Mouse (Mus musculus) forebrain, embryonic 15.5 days (tissue): ENCODE data around the gene Rnf181. TPM values are rescaled to one million over a fixed set of nuclear protein-coding genes. Genes with fewer than 3 reads are reported as not detected.

Source experiments
- ATAC-seq: fragments of 200-750 bp; cut with Nextera tagmentation; replicated peaks from 2 replicates; pipeline ENCODE4 v1.8.0; 2017; ENCODE audit warnings: mild to moderate bottlenecking, moderate TSS enrichment, moderate library complexity
- H3K27ac ChIP-seq: fragments of 300-500 bp; sonication (generic); replicated peaks from 2 replicates; pipeline ENCODE4 v1.5.1; 2015; ENCODE audit warnings: mild to moderate bottlenecking, inconsistent platforms
- H3K27me3 ChIP-seq: fragments of 300-500 bp; sonication (generic); 2 replicates; pipeline ENCODE4 v1.6.1; 2015; ENCODE audit warnings: inconsistent platforms
- H3K36me3 ChIP-seq: fragments of 300-500 bp; sonication (generic); 2 replicates; pipeline ENCODE4 v1.6.1; 2015; ENCODE audit warnings: mild to moderate bottlenecking, inconsistent platforms
- H3K4me1 ChIP-seq: fragments of 300-500 bp; sonication (generic); 2 replicates; pipeline ENCODE4 v1.6.1; 2015; ENCODE audit warnings: inconsistent platforms
- H3K4me2 ChIP-seq: fragments of 300-500 bp; sonication (generic); replicated peaks from 2 replicates; pipeline ENCODE4 v1.6.1; 2015; ENCODE audit warnings: mild to moderate bottlenecking, inconsistent platforms
- H3K4me3 ChIP-seq: fragments of 300-500 bp; sonication (generic); 2 replicates; pipeline ENCODE4 v1.5.1; 2015; ENCODE audit warnings: mild to moderate bottlenecking, inconsistent platforms
- H3K9ac ChIP-seq: fragments of 300-500 bp; sonication (generic); replicated peaks from 2 replicates; pipeline ENCODE4 v1.6.1; 2015; ENCODE audit warnings: mild to moderate bottlenecking, inconsistent platforms
- H3K9me3 ChIP-seq: fragments of 300-500 bp; sonication (generic); 2 replicates; pipeline ENCODE4 v1.6.1; 2016; ENCODE audit warnings: inconsistent platforms
- WGBS: fragments of 180-500 bp; shearing (Covaris S2); methylation state at CpG from one replicate; pipeline ENCODE4 v1.1.7; 2015; ENCODE audit warnings: mixed read lengths; 5-methylcytosine and 5-hydroxymethylcytosine counted together
- polyA plus RNA-seq: library from polyadenylated mRNA; unstranded; fragments of >200 nt; fragmentation: Nextera tagmentation; extraction: Ambion mirVana; gene quantifications from 2 replicates; pipeline ENCODE4 v1.2.1, GENCODE M21; 2015

The Rnf181 gene
- polyA plus RNA-seq, 1 experiment from 2014 or later: 126 TPM

GRCm38 (mm10) chr6:72313124-72313867 lies 53.5 kb downstream of the Rnf181 start:
- WGBS: 92% methylated on average over 11 of the region's 11 CpGs

GRCm38 (mm10) chr6:72312198-72312597 lies 54.6 kb downstream of the Rnf181 start:
- 95% methylated on average over 3 of the region's 3 CpGs for WGBS
- no peaks in the 10 kb centered on the region for H3K9me3 ChIP-seq
- H3K36me3 ChIP-seq: peaks cover 3% of the 10 kb centered on the region; the same call in 1 of the 2 replicates
- H3K4me3 ChIP-seq: no peak overlapping the region
- H3K9ac ChIP-seq: no peak overlapping the region
- H3K27ac ChIP-seq: no peak overlapping the region
- H3K4me1 ChIP-seq: no peaks in the 10 kb centered on the region
- ATAC-seq: no peak
- H3K27me3 ChIP-seq: no peaks in the 10 kb centered on the region
- no peak overlapping the region for H3K4me2 ChIP-seq

More at GRCm38 (mm10) chr6:72313124-72313867, 53.5 kb downstream of the Rnf181 start:
- H3K4me1 ChIP-seq: no peaks in the 10 kb centered on the region
- no peaks in the 10 kb centered on the region for H3K9me3 ChIP-seq
- no peaks in the 10 kb centered on the region for H3K27me3 ChIP-seq
- ATAC-seq: no peak
- H3K36me3 ChIP-seq: peaks cover 14% of the 10 kb centered on the region
- no peak overlapping the region for H3K27ac ChIP-seq
- H3K4me2 ChIP-seq: no peak overlapping the region
- no peak overlapping the region for H3K9ac ChIP-seq
- no peak overlapping the region for H3K4me3 ChIP-seq

Other genes with a start within 250 kb of the Rnf181 start
- gene Atoh8, start 131.4 kb downstream of the Rnf181 start, polyA plus RNA-seq: 2.7 and 3.6 TPM in 2 replicates
- gene Sftpb, start 62.3 kb downstream of the Rnf181 start, polyA plus RNA-seq: 0.15 TPM in 1 of 2 replicates, not detected in the other
- 52.9 and 53.4 TPM in 2 replicates for gene Usp39, start 21.8 kb downstream of the Rnf181 start, polyA plus RNA-seq
- gene 0610030E20Rik, start 19.6 kb downstream of the Rnf181 start, polyA plus RNA-seq: 22.5 and 22.7 TPM in 2 replicates
- 15.2 and 15.6 TPM in 2 replicates for gene Tmem150a, start 11.5 kb downstream of the Rnf181 start, polyA plus RNA-seq
- 8.9 and 9.4 TPM in 2 replicates for gene Vamp5, start 13.5 kb upstream of the Rnf181 start, polyA plus RNA-seq
- gene Vamp8, start 23.7 kb upstream of the Rnf181 start, polyA plus RNA-seq: 14.5 and 15.0 TPM in 2 replicates
- gene Ggcx, start 47.4 kb upstream of the Rnf181 start, polyA plus RNA-seq: 14.0 and 16.5 TPM in 2 replicates
- gene Mat2a, start 72.6 kb upstream of the Rnf181 start, polyA plus RNA-seq: 359 and 376 TPM in 2 replicates
- 0.37 and 0.55 TPM in 2 replicates for gene Sh2d6, start 154.8 kb upstream of the Rnf181 start, polyA plus RNA-seq
- 3.5 and 4.8 TPM in 2 replicates for gene Capg, start 177.4 kb upstream of the Rnf181 start, polyA plus RNA-seq
- 15.6 and 16.0 TPM in 2 replicates for gene Elmod3, start 231.5 kb upstream of the Rnf181 start, polyA plus RNA-seq
- 4.1 and 5.3 TPM in 2 replicates for gene Retsat, start 231.5 kb upstream of the Rnf181 start, polyA plus RNA-seq